Mouse (Mus musculus): ENCODE measurements at regions not wholly inside any gene's neighbourhood (a gene's known extent, or its start where the extent isn't known, plus 50 kb on each side); places are given as distances from the start of the nearest gene placed in this dataset.

GRCm38 (mm10) chr13:97311340-97311739 is 70.4 kb downstream of the Enc1 start:
- TF ChIP-seq CTCF (IDR thresholded peaks at IDR 0.05; ENCODE audit: control insufficient read depth, insufficient read depth, insufficient replicate concordance, low read depth, low read length) (no peak), POLR2A (IDR thresholded peaks at IDR 0.05; ENCODE audit: control insufficient read depth, low read depth, low read length) (no peak)
